Mouse (Mus musculus): Measurements from ENCODE around the gene Saa3. TPM values are rescaled to one million over a fixed set of nuclear protein-coding genes. Genes with fewer than 3 reads are reported as not detected.

Saa3 gene
- total RNA-seq, 2 experiments from 2014 or later, result not detected

Other genes starting within 250 kb of the Saa3 start
- 1 to 10 TPM; 3.6 to 4.7 TPM for gene Sergef, start 75.9 kb downstream of the Saa3 start, total RNA-seq (2021)
- 1 to 10 TPM in 1 of 2 experiments, under 1 TPM in 1; 0.47 to 1.4 TPM for gene Tph1, start 43.2 kb downstream of the Saa3 start, total RNA-seq (2021)
- gene Saal1, start 5.0 kb downstream of the Saa3 start, total RNA-seq (2021), result 1 to 10 TPM; 4.1 to 4.9 TPM
- not detected for gene Saa4, start 16.9 kb upstream of the Saa3 start, total RNA-seq (2021)
- gene Saa1, start 27.3 kb upstream of the Saa3 start, total RNA-seq (2021), result under 1 TPM in 1 of 2 experiments, not detected in 1; 0.40 TPM
- gene Saa2, start 36.1 kb upstream of the Saa3 start, total RNA-seq (2021), result under 1 TPM in 1 of 2 experiments, not detected in 1; 0.35 TPM
- 10 to 100 TPM; 10.5 to 11.9 TPM for gene Hps5, start 80.4 kb upstream of the Saa3 start, total RNA-seq (2021)
- 10 to 100 TPM; 14.5 to 16.8 TPM for gene Gtf2h1, start 80.4 kb upstream of the Saa3 start, total RNA-seq (2021)
- 1,000 to 10,000 TPM; 2,600 to 2,686 TPM for gene Ldha, start 125.8 kb upstream of the Saa3 start, total RNA-seq (2021)
- not detected for gene Ldhc, start 145.5 kb upstream of the Saa3 start, total RNA-seq (2021)
- 10 to 100 TPM; 43.4 to 49.2 TPM for gene Tsg101, start 204.3 kb upstream of the Saa3 start, total RNA-seq (2021)
- gene Uevld, start 242.8 kb upstream of the Saa3 start, total RNA-seq (2021), result 10 to 100 TPM; 10.2 TPM

All from gastrocnemius, postnatal 14 days (tissue).